Mouse (Mus musculus) cerebellum, adult 8-10 months (tissue): ENCODE data around the gene Snx3.

Source experiments
- DNase-seq: peaks from one replicate; pipeline ENCODE4 v3.0.0; 2022

The Snx3 gene

DNA sequence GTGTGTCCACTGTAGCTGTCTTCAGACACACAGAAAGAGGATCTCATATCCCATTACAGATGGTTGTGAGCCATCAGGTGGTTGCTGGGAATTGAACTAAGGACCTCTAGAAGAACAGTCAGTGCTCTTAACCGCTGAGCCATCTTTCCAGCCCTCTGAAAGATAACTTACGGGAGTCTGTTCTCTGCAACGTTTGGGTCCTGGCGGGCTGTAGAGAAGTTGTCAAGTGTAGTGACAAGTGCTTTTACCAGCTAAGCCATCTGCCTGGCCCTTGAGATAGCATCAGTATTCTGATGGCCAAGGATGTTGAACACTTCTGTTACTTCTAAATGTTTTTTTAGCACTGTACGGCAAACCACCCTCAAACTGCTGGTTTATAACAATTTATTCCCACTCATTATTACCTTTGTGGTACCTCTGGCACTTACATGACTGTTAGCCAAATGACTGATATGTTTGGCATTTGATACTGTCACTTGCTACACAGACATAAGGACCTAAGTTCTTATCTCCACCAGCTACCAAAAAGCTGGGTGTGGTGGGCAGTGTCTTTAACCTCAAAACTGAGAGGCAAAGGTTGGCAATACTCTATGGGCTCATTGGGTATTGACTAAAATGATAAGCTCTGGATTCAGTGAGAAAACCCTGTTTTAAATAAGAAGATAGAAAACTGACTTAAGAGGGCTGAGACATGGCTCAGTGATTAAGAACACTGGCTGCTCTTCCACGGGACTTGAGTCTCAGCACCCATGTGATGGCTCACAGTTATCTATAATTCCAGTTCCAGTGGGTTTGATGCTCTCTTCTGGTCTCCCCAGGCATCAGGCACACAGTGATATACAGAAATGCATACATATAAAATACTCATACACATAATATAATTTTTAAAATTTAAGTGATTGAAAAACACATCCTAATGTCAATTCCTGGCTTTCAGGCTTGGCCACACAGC, 9.6 kb downstream of the Snx3 start:
- DNase-seq: no peak

DNA sequence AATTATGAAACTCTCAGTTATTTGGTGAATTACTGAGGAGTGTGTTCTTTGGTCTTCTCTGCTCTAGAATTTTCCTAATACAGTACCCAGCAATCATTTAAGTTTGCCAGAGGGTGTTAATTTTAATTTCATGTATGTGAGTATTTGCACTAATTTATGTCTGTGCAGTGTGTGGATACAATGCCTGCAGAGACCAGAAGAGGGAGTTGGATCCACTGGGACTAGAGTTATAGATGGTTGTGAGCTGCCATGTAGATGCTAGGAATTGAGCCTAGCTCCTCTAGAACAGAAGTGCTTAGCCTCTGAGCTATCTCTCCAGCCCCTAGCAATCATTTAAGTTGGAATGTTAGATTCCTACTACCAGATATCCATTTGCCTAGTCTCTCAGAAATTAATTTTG, 12.3 kb downstream of the Snx3 start:
- DNase-seq: no peak

DNA sequence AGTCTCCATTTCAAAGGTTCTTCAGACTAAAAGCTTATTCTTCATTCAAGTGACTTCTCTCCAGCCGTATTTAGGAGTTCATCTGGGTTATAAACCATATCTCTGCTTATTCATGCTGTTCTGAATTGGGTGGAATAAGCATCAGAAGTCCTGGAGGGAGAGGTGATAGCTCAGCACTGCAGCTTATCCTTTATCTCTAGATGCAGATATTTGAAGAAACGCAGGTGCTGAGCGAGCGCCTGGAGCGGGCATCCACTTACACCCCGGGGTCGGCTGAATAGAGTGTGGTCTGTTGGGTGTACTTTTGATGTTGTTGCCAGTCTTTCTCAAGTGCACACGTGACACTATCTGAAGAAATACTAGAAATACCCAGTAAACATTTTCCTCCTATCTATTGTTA, 16.5 kb downstream of the Snx3 start:
- no peak for DNase-seq

DNA sequence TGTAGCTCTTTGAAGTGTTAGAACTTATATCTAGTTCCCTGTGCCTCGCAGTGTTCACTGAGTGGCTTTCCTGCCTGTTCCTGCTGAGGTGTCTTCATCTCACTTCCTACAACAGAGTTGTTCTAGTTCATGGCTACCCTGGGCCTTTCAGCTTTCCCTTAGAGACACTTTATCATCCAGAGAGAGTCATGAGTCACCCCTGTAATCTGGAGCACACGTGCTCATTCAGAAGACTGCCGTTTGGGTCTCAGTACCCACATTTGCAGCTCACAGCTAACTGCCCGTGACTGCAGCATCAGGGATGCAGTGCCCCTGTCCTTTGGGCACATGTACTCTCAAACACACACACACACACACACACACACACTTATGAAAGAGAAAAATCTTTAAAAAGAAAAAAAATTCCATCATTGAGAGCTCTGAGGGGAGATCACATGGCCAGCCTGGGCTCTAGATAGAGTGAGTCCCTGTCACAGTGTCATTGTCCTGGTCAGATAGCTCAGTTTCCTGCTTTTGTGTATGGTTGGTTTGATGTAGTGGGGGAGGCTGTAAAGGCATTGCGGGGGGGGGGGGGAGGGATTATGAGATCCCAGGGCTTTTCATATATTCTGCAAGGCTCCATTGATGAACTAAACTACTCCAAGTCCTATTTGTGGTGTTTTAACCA, 19.6 kb downstream of the Snx3 start:
- no peak for DNase-seq

DNA sequence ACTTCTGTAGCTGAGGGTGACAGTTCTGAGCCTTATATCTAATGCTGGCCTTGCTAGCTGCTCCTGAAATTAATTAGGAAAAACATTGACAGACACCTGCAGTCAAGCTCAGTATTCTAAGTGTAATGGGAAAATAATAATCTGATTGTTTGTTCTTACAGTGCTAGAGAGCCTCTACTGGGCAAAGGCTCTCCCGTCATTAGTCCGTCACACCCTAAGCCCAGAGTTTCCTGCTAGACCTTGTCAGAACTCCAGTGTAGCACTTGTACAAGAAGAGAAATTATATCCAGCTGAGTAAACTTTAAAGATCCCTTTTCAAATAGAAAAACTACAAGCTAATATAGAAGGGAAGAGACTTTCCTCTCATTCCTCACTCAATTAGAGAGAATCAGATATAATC, 21.1 kb downstream of the Snx3 start:
- DNase-seq: no peak

DNA sequence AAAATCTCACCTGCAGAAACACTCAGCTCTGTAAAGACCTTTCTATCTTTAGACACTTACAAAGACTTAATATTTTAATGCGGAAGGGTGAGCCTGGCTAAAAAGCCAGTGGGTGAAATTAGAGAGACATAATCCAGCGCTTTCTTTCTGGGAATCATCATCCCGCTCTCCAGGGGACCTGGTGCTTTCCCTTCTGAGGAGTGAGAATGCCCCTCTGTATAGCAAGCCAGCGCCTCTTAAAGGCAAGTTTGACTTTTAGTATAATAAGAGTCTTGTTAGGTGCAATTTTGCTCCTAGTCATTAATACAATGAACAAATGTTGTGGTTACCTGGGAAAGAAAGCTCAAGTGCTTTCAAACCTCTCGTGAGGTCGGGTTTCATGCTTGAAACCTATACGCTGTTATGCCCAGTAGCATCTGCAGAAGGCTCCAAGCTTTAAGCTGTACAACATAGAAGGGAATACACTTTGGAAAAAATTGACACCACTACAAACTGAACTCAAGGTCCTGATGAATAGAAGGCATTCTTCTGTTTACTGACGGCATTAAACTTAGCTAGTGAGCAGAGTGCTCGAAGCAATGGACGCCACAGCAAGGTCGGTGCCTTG, 21.8 kb downstream of the Snx3 start:
- DNase-seq: no peak

DNA sequence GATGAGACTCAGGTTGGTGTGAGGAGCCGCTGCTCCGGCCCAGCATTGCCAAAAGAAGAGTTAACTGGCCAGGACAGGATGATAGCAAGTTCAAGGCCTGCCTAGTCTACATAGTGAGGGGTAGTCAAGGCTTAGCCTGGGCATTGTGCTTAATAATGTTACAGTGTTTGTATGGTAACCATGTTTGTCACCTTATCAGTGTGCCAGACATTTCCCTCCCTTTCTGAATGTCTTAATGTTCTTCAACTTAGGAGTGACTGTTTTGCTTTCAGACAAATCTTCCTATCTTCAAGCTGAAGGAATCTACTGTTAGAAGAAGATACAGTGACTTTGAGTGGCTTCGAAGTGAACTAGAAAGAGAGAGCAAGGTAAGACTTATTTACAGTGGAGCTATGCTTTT, 23.9 kb downstream of the Snx3 start:
- no peak for DNase-seq

DNA sequence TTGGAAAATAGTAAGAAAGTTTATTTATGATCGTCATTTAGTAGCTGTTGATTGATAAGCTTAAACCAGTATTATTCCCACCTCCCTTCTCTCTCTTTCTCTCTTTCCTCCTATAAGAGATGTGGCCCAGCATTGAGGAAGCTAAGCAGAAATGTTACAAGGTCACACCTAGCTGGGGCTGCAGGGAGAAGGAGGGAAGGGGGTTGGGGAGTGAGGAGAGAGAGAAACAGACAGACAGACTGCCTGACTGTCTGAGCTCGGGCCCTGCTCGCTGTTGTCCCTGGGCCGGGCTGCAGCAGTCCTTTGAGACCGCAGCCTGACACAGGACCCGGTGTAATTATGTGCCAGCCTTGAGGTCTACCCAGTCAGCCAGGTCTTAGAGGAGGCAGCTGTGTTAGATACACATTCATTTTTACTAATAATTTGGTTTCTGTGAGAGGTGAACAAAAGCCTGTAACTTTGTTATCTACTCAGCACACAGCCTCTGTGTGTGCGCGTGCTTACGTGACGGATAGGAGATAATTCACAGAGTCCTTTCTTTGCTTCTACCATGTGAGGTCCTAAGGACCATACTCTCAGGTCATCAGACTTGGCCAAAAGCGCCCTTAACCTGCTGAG, 32.1 kb downstream of the Snx3 start:
- DNase-seq: no peak

DNA sequence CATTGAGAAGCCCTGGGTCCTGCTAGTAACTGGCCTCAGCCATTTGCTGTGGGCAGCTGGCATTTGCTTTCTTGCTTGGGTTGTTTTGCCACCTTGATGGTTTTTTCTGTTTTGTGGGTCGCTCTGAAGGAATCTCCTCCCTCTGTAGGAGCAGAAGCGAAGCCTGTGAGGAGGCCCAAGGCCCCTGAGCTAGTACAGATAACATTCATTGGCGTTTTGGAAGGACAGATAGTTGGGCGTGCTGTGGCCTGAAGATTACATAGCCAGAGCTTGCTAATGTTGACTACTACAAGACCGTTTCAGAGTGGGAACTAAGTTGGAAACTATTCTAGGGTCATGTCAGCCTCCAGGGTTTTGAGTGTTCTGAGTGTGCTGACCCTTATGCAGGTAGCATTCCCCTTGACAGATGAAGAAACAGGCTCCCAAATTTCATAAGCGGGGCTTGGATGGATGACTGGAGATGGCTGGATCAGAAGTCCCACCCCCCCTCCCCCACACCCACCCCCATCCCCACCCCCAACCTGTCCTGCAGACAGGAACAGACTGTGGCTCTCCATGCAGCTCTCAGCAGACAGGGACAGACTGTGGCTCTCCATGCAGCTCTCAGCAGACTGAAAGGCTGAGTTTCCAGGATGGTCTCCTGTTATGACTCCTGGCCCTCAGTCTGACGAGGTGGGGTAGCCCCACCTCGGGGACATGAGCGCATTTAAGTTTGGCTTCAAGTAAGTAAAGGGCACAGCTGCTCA, 35.9 kb downstream of the Snx3 start:
- DNase-seq: no peak

DNA sequence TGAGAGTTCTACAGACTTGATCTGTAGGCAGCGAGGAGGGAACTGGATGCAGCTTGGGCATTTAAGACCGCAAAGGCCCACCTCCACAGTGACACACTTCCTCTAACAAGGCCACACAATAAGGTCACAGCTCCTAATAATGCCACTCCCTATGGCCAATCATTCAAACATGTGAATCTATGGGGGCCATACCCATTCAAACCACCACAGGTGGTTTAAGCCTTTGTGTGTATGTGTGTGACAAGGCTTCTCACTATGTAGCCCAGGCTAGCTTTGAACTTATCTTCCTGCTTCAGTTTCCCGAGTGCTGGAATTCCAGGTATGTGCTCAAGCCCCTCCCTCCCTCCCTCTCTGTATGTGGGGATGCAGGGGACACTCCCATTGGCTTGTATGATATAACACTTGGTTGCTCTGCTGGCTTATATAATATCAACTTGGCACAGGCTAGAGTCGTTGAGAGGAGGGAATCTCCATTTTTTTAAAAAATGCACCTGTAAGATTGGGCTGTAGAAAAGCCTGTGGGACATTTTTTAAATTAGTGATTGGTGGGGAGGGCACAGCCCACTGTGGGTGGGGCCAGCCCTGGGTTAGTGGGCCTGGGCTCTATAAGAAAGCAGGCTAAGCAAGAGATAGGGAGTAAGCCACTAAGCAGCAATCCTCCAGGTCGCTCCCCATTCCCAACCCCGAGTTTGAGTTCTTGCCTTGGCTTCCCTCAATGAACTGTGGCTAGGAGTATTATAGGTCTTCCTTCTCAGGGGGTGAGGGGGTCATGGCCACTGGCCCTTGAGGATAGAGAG, 44.1 kb downstream of the Snx3 start:
- DNase-seq: no peak

DNA sequence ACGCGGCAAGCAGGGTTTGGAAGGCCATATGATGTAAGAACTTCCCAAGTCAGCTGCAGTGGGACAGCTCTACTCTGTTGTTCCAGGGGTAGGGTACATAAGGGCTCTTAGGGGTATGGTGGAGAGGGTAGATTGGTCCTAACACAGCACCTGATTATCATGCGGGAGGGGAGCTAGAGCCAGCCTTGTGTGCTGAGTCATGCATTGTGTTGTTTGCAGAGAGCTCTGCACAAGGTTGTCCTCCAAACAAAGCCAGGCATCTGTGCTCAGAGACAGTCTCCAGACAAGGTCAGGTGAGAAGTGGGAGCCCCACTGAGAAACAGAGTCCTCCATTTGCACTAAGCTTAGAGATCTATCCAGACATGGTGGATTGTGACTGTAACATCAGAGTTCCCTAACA, 44.7 kb downstream of the Snx3 start:
- DNase-seq: no peak

DNA sequence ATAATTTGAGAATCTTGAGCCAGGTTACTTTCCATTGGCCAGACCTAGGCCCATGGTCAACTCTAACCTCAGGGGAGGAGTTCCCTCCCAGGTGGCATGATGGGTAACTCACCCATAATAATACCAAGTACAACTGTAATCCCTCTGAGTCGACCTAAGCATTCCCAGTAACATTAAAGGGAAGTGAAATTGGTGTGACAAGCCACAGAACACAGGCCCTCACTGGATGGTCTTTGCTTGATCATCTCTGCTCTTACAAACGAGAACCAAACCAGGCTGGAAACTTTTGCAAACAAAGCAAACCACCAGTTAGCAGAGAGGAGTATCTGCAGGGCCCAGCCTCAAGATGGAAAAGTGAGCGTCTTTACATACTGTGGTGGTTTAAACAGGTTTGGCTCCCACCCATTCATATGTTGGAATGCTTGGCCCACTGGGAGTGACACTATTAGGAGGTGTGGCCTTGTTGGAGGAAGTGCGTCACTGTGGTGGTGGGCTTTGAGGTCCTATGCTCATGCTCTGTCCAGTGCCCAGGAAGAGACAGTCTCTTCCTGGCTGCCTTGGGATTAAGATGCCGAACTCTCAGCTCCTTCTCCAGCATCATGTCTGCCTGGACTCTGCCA, 57.9 kb downstream of the Snx3 start:
- DNase-seq: no peak

DNA sequence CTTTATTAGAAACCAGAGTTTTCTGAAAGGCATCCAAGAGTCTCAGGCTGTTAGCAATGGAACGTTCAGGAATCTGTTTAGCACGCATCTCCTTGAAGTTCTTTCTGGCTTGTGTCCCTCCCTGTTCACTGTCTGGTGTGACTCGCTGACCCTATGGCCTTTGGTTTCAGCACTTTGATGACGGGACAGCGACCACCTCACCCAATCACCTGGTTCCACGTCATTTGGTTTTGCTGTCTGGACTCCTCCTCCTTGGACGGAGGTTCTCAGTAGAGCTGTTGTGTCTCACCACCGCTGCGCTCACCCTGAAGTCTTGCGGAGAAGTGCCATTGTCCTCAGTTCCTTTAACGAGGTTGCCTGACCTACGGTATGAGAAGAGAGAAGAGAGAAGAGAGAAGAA, 60.4 kb downstream of the Snx3 start:
- DNase-seq: no peak

DNA sequence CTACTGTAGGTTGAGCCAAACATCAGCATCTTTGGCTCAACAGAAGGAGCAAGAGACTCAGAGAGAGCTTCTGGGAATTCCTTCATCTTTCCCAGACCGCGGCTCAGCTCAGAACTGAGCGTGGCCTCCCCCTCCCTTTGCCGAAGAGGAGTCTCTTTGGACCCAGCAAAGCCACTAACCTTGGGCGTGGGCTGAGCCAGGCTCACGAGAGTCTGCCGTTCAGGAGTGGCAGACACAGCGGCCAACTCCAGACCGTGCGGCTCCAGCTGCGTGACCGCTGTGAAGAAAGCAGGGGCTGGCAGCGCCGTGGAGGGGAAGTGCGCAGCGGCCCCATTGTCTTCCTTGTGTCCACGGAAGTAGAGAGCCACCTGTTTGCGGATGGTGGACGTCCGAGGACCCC, 70.7 kb downstream of the Snx3 start:
- DNase-seq: no peak

DNA sequence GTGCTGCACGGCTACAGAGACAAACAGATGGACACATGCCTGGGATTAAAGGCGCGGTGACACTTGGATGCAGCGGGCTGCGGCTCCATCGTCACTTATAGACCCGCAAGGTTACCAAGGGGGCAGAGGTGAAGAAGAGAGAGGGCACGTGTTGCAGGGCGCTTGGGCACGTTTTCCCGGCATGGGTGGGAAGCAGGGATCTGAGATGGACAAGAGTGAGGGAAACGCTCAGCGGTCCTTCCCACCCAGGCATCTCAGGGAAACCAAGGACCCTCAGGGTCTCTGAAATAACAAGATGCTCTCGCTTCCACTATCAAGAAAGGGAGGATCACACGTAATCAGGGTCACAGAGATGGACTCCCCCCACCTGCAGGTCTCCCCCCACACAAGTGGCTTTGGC, 71.1 kb downstream of the Snx3 start:
- DNase-seq: no peak

DNA sequence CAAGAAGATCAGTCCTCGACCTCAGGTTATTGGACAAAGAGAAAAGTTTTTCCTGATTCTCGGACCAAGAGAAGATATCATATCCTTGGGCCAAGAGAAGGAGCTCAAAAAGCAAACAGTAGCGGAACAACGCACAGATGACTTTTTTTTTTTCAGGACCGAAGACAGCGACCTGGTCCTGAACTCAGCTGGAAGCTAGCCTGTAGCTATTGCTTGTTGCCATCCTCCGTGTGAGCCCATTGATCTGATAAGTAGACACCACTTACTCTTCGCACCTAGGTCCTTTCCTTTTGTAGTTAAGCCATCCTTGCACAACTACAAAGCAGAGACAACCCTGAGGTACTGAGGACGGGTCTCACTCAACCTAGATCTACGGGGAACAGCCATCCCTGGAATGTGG, 72.8 kb downstream of the Snx3 start:
- DNase-seq: no peak

DNA sequence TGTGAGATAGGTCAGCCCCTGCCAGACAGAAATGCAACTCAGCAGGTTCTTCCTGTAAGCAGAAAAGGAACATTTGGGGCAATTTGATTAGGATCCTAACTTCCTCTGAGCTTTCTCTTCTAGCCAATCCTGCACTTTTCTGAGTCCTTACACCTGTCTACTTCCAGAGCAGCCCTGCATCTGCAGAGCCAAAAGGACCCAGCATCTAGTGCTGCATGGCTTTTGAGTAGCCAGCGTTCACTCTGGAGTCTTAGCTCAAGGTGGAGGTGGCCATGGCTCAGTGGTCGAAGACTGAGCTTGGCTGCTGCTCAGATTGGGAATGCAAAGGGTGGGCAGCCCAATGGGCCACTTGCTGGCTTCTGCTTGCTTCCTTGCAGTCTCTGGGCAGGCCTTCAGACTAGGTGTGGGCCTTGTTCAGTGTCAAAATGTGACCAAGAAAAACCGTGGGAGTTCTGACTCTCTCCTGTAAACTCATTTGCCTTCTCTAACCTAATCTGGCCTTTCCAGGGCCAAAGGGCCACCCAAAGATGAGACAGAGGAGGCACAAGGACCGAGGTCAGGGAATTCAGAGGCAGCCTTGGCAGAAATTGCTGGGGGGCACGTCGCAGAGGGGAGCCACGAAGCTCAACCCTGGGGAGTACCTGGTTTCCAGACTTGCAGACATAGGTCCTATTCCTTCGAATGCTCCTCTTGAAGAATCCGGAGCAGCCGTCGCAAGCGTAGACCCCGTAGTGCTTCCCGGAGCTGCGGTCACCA, 75.9 kb downstream of the Snx3 start:
- no peak for DNase-seq

DNA sequence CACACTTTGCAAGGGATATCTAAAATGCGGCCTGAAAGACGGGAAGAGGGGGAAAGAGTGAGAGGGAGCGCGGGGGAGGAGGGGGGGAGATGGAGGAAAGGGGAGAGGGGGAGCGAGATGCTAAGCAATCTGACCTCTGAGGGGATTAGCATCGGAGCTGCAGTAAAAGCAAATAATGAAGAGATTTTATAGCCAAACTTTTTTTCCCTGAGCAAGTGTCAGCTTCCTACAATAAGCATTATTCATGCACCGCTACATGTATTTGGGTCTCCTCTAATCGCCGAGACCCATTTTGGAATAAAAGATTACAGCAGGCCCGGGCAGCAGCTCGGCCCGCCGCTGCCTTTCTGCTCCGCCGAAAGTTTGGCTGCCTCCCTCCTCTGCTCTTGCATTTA, 76.4 kb downstream of the Snx3 start:
- no peak for DNase-seq

DNA sequence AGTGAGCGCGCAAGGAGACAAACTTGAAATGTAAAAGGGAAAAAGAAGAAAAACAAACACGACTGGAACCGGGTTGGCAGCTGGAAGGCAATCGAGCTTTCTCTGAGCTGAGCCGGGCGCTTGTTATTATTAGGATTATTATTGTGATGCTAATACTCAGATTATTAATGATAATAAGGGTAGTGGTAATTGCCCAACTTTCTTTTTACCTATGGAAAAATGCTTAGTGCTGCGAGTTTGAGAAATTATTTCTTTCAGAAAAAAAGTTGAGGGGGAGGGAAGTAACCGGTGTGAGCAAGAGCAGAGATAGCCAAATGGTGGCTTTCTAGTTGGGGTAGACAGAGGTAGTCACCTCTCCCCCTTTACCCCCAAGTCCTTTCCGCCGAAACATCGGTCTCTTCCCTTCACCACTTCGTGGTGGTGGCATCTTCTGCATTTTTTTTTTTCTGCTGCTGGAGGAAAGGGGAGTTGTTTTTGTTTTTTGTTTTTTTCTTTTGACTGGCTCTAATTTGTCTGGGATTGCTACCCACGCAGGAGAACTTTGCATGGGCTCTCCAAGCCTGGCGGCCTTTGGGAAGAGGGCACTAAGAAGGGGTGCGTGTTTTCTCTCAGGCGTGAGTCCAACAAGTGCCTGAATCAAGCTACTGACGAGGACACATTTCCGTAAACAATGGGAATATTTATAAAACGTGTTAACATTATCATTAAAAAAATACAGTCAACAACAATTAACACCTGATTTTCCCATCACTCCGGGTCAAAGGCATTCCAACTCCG, 77.1 kb downstream of the Snx3 start:
- no peak for DNase-seq
